Mouse (Mus musculus): Measurements from ENCODE around the gene Pax7.

GRCm38 (mm10) chr4:139877269-139877668 lies 43.9 kb upstream of the Pax7 start:
- TF ChIP-seq CTCF (IDR thresholded peaks at IDR 0.05; ENCODE audit: insufficient read depth, low read length), result peak; percentile 85
- TF ChIP-seq POLR2A (IDR thresholded peaks at IDR 0.05; ENCODE audit: borderline replicate concordance, extremely low read depth, low read depth, low read length), result no peak

Measured in lung, adult 2 months (tissue).